Mouse (Mus musculus) MEL-GATA-1-ER (cell line): ENCODE measurements around the gene Gcnt4.
"Not testable (repeated sequence)": the region's sequence is repeated elsewhere in the genome, so short reads cannot be mapped to it uniquely, and the experiment has no call there.

Source experiments
- DNase-seq: peaks from one replicate; pipeline ENCODE4 v3.0.0-alpha.2; 2012; ENCODE audit warnings: low read depth; ENCODE audit errors: extremely low read depth

Gene Gcnt4

DNA sequence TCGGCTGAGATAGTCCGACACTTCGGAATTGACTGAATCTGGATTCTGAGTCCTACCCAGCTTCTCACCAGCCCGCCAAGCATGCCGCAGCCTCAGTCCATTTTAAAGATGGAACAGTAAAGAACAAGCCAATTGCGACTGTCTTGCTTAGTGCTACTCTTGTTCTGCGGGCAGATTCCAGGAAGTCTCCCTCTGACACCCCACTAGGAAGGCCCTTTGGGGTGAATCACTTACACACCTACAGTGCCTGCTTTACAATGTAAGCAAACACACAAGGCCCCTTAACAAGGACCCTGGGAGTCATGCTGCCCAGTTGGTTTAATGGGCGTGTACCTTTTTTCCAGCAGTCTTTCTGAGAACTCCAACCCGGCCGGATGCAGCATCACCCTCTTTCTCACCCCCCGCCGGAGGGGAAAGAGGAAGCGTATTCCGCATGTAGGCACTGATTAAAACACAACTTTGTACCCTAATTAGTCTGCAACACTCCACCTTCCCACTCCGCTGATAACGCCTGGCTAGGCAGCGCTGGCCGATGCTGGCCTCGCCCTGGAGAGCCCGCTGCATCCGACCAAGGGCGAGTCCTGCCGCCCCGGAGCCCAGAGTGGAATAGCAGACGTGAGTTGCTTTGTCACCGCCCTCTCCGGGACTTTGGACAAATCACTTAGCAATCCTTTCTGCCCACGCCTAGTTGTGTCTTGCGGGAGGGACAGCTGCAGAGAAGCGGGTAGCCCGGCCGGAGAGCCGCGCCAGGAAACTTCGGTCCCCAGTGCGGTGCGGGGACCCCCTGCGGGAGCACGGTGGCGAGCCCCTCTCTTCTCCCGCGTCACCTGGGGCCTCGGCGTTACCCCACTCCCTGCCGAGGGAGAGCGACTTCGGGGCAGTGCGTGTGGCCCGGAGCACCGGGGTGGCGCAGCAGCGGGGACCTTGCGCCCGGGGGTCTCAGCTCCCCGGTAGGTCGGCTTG is at the start of gene Gcnt4:
Gene Gcnt4, plus strand, starts transcription at position 691 of the 963 bp plus-strand sequence.
- DNase-seq, result no peak

- DNase-seq, result no peak
Observed at GRCm38 (mm10) chr13:96878220-96879057, 46.0 kb upstream of the Gcnt4 start.

GRCm38 (mm10) chr13:96884534-96884933 is 40.0 kb upstream of the Gcnt4 start:
- DNase-seq, result no peak

- no peak for DNase-seq
Observed at GRCm38 (mm10) chr13:96889985-96890384, 34.5 kb upstream of the Gcnt4 start.

DNA sequence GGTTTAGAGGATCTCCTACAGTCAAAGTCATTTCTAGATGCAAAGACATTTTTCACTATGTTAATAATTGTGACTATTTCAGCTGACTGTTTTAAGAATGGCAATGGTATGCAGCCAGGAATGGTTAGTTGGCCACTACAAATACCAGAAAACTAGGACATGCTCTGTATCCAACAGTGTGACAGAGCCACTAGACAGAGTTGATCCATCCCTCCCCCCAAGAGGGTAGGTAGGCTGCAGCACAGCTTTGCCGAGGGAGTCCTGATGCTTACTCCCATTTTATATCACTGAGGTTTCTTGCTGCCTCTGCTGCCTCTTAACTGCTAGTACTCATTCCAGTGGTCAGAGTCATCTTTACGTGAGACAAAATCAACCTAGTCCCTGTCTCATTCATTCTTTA is 29.3 kb upstream of the Gcnt4 start:
- no peak for DNase-seq

DNA sequence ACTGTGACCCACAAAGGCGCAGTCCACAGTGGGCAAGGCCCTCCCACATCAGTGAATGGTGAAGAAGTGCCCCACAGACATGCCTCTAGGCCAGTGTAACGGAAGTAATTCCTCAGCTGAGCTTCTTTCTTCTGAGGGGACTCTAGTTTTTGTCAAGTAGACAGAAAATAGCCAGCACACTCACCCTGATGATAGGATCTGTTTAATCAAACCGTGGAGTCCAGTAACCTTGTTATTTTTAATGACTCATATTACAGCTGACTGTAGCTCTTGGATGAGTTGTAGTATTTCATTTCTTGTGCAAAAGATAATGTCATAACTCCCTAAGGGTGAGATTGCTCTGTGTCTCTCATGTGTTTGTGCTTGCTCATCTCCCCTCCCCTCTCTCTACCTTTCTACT is 17.8 kb upstream of the Gcnt4 start:
- DNase-seq, result no peak

DNA sequence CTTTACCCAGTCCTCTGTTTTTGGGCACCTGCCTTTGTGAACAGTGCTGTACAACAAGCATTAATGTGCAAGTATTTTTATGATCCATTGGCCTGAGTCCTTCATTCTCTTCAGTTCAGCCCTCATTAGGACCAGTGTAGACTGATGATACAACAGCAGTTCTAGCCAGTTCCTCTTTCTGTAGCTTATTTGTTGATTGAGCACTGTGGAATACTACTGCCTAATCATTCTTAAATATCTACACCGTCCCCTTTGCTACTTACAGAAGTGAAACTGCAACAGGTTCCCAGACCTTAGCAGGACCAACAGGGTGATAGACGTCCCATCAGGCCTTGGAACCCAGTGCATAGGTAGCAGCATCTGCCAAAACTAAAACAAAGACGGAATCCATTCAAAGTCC is 13.3 kb upstream of the Gcnt4 start:
- DNase-seq, result peak; percentile 4

GRCm38 (mm10) chr13:96923134-96923533 is 1.4 kb upstream of the Gcnt4 start:
- DNase-seq, result not testable (repeated sequence)

DNA sequence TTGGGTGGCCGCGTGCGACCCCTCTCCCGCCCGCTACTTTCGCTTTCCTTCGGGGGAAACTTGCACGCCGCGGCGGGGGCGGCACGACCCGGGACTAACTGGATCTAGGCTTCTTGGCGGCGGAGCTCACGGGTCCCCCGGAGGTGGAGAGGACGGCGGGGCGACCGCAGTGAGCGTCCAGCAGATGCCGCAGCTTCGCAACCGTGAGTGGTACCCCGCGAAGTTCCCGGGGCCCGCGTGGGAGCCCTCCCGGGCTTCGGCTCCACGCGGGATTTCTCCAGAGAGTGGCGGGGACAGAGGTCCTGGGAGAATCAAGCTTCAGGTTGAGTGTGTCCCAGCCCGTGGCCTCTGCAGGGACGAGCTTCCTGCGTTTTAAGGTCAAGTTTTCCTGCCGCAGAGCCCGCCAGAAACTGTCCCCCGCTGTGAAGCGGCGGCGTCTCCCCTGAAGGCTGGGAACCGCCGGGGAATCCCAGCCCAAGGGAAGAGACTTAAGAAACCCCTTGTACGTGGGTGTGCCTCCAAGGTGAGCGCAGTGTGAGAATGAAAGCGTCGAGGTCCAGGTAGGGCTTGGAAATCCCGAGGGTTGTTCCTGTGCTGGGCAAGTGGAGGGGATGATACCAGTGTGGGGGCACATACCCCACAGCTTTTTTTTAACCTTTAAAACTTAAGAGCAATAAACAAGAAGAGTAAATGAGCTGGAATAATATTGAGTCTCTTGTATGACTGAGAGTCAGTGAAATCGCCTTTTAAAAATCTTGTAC is 676 bp downstream of the Gcnt4 start:
- no peak for DNase-seq

- no peak for DNase-seq
Observed at GRCm38 (mm10) chr13:96925991-96926725, 1.7 kb downstream of the Gcnt4 start.

DNA sequence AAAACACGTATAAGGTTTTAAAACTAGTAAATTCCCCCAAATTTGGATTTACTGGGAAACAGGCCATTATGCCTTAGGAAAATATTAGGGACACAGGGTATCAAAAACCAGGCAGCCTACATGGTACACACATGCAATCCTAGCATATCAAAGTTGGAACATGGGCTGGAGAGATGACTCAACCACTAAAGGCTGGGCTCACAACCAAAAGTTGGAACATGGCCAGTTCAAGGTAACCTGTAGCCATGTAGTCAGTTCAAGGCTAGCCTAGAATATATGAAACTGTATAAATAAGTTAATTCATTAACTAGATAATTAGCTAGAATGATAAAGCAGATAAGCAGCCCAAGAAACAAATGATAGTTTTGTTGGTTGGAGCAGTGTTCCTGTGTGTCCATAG is 3.3 kb downstream of the Gcnt4 start:
- no peak for DNase-seq

DNA sequence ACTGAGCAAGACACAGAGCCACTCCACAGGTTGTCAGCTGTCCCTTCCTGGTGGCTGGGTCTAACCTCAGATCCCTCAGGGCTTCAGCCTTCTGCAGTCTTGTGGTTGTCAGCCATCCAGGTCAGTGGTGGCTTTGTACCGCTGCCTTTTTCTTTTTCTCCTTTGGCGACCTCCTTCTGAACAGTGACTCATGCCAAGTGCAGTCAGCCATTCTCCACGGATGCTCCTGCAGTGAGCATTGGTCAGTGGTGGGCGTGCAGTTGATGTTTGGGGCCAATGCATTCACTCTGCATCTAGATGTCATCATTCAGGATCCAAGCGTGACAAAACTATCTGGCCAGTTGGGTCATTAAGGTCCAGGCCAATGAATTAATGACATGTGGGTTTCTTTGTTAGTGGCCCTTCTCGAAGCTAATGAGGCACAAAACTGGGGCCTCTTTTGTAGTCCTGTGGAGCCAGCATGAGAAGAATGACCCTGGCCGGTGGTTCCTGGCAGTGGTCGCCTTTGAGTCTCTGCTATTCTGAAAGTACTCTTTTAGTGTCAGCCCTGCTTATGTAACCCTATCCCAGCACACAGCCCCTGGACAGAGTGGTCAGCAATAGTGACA is 4.0 kb downstream of the Gcnt4 start:
- DNase-seq, result no peak

DNA sequence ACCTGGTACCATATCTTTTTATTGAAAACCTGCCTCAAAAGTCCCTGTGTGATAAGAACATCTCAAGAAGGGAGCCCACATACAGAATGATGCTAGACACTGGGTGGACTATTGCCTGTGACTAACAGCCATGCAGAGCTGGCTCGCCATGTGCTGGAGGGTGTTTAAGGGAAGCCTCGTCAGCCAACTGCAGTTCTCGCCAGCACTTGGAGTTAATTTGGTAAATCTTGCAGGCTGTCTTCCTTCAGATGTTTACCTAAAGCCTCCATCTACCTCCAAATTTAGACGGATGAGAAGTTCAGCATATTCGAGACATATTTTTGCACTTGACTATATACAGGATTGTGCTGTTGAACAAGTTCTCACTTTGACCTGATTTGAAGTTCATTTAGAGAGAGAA is 8.3 kb downstream of the Gcnt4 start:
- DNase-seq, result no peak

DNA sequence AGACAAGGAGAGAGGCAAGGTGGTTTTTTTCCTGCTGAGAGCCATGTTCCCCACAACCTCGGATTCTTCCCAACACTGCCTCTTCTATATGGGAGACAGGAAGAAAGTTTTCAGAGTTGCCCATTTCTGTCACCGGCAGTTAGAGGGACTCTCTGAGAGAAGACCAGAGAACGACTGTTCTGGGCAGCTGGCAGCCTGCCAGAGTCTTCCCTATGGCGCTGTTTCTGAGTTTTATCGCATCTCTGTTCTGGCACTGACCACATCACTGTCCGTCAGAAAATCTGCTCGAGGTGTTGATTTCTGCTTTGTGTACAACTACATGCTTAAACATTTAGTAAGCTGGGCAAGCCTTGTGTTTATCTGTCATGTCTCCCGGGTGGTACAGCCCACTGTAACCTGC is 8.9 kb downstream of the Gcnt4 start:
- DNase-seq, result no peak

- DNase-seq, result no peak
Observed at GRCm38 (mm10) chr13:96936173-96936777, 11.8 kb downstream of the Gcnt4 start.

DNA sequence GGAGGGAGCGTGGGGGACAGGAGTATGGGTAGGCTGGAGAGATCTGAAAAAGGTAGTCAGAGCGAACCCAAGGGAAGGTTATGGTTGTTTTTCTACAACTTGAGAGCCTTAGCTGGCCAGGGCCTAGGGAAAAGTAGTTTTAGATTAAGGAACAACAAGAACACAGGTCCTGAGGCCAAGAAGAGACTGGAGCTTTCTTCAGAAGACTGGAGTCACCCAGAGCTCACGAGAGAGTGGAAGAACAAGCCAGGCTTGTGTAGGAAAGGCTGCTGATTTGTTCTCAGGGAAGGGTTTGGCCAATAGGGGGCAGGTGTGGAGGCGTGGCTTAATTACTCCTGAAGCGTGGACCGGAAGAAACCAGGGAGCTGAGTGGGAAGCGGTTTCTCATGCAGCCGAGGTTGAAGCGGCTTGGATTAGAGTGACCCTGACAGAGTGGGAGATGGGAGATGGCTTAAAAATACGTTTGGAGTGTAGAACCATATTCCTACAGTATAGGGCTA is 12.6 kb downstream of the Gcnt4 start:
- DNase-seq, result no peak

GRCm38 (mm10) chr13:96939680-96940079 is 15.2 kb downstream of the Gcnt4 start:
- no peak for DNase-seq

DNA sequence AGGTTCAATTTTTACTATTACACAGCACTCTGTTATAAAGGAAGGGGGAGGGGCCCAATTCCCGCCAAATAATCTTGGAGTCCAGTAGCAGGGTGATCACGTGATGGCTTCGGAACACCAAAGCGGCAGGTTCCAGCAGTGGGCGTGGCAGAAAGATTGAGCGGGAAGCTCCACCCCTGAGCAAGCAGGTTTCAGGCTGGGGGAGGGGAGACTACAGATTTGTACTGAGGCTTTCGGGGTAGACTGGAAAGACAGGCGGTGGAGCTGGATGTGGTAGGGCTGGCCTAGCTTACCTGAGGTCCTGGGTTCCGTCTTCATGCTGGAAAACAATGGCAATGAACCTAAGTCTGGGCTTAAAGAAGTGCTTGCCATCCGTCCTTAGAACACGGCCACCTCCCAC is 17.0 kb downstream of the Gcnt4 start:
- DNase-seq, result not testable (repeated sequence)

DNA sequence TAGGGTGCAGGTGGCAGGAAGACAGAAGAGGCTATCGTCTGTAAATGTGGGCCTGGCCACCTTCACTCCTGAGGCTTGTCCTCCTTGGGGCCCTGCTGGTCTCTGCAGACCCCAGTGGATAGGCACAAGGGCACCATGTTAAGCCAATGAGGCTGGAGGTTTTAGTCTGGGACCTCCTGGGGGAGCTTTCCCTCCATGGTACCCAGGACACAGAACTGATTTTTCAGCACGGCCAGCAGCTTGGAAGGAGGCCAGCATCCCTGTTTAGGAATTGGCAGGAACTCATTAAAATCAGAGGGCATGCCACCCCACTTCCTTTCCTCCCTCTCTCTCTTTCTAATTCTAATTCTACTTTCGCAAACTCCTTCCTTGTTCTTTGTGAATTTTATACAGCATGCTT is 19.1 kb downstream of the Gcnt4 start:
- no peak for DNase-seq

DNA sequence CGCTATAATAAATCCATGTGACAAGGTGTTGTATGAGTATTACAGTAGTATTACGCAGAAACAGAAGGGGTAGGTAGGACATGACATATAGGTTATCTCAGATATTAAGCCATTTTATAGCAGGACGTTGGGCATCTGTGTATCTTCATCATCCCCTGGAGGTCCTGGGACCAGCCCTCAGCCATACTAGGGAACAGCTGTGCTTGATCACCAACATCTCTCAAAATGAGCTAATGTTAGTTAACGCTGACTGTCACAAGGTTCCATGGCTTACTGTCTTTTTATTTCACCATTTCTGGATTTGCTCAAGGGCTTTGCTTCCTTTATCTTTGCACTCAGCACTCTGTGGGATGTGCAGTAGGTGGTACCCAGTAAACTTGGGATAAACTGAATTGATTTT is 21.3 kb downstream of the Gcnt4 start:
- no peak for DNase-seq
